Mouse (Mus musculus) mammary gland, adult 2 months (tissue): ENCODE measurements around the gene Smap2. TPM values are rescaled to one million over a fixed set of nuclear protein-coding genes. Genes with fewer than 3 reads are reported as not detected.

Experiments used
- polyA plus RNA-seq: library from polyadenylated mRNA; depleted of rRNA; stranded (reverse); fragments of >200 nt; gene quantifications from 2 replicates; pipeline ENCODE4 v1.2.3, GENCODE M21; 2012; ENCODE audit warnings: low replicate concordance; rRNA removed

The Smap2 gene
- 39.2 and 49.0 TPM in 2 replicates for polyA plus RNA-seq

DNA sequence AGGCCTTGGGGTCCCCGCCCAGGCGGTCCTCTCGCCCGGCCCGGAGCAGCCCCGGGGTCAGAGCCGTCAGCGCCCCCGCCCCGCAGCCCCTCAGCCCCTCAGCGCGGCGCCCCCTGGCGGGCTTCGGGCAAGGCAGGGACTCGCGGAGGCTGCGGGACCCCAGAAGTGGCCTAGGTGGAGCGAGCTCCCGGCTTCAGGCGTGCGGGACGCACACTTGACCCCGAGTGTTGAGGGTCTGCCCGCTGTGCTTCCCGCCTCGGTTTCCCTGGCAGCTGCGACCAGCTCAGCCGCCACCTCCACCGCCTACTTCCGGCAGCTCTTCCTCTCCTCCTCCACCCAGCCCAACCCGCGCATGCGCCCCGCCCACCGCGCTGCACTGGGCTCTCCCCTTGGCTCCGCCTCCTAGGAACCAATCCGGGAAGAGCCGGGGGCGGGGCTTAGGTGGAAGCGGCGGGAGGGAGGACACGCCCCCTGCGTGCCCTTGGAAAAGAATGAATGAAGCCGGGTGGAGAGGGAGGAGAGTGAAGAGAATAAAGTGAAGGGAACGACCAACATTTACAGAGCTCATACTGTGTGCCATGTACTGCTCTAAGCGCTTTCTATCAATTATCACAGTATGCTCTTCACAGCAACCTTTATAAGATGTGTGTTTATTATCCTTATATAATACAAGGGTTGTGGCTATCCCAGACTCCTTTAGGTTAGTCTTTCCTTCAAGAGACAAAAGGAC is at the start of gene Smap2:
Gene Smap2 (minus strand): TSS at position 320 of the 730 bp plus-strand sequence.

DNA sequence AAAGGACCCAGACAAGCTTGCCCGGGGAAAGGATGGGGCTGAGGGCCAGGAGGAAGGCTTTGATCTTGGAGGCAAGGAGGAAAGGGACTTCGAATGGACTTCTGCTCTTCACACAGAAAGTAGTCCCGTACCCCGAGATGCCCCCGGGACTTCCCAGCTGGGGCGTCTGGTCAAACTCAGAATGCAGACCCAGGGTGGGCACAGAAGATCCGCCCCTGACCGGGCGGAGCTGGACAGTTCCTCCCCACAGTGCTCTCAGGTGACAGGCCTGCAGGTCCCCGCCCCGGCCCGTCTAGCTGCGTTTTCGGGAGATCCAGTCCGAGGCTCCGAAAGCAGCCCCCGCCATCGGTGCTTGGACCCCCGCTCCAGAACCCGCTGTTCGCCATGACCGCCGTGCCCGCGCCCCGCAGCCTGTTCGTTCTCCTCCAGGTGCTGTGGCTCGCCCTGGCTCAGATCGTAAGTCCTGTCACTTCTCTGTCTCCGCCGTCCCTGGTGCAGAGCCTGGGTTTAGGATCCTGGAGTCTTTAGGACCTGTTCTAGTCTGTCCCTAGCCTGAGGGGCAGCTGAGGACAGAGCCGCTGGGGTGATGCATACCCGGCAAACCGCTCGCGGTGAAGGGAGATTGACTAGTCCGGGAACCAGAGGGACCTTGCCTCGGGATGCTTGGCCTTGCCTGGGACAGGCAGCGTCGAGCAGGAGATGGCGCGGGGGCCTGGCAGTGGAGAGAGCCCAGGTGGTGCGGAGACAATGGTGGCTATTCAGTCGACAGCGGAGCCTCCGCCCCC is 22.5 kb upstream of the Smap2 start, which contains the start of gene Col9a2:
Gene Col9a2 (plus strand): TSS at position 55 of the 785 bp plus-strand sequence.

DNA sequence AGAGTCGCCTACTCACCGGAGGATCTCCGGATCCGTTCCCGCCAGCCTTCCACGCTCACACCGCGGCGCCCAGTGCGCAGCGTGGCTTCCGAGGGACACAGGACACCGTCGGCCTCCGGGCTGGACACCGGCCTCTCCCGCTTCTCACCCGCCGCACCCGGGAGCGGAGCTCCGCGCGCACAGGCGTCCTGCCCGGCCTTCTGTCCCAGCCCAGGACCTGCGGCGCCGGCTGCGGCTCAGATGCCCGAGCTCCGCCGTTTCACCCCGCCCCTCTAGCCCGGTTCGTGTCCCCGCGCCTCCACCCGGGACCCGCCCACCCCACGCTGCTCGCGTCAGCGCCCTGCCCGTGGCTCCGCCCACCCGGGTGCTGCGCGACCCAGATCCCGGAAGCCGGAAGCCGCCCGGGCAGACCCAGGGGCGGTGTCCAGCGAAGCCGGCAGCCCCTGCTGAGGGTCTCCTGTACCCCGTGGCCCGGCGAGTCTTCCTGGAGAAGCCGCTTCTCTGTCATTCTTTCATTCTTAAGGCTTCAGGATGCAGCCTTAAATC is 65.5 kb downstream of the Smap2 start, which contains the start of gene Zfp69:
Gene Zfp69 (minus strand): TSS at position 272 of the 546 bp plus-strand sequence.

DNA sequence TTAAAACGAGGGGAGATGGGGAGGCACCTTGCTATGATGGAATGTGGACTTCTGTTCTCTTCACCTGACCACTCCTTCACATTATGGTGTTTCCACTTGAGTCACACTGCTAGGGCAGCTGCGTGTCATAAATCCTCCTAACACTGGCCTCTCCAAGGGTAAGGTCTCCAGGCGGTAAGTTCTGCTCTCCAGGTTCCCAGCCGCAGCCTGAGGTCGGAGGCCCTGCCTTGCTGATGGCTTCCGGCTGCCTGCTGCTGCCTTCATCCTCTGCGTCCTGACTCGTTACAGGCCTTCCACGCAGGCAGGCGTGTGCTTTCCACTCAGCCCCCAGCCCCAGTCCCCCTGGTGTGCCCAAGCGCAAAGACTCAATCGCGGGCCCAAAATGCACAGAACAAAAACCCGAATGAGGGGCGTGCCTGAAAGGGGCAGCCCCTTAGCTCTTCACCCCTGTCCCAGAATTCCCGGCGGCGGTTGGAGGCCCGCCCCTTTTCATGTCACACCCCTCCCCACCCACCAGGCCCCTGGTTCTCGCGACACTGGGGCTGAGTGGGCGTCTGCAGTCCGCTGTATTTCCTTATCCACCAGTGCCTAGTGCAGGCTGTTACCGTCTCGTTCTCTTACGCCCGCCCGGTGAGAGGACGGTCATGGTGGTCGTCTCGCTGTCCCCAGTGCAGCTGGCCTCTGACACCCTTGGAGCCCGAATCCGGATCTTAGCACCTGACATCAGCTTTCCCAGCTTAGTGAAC is 92.3 kb downstream of the Smap2 start, which contains the start of gene Exo5:
Gene Exo5 (minus strand): TSS at position 464 of the 746 bp plus-strand sequence.

Other genes starting within 250 kb of the Smap2 start
- gene Nfyc, start 185.7 kb downstream of the Smap2 start, polyA plus RNA-seq: 147 and 239 TPM in 2 replicates
- gene Rims3, start 162.4 kb downstream of the Smap2 start, polyA plus RNA-seq: 0.76 and 1.0 TPM in 2 replicates
- gene Exo5, start 92.2 kb downstream of the Smap2 start, polyA plus RNA-seq: 3.0 and 4.6 TPM in 2 replicates
- gene Zfp69, start 65.5 kb downstream of the Smap2 start, polyA plus RNA-seq: 1.9 and 2.2 TPM in 2 replicates
- 1.3 and 3.6 TPM in 2 replicates for gene Col9a2, start 22.1 kb upstream of the Smap2 start, polyA plus RNA-seq
- 15.7 and 27.5 TPM in 2 replicates for gene Zmpste24, start 81.0 kb upstream of the Smap2 start, polyA plus RNA-seq
- gene Tmco2, start 92.0 kb upstream of the Smap2 start, polyA plus RNA-seq: not detected in 2 replicates
- gene Rlf, start 197.8 kb upstream of the Smap2 start, polyA plus RNA-seq: 2.1 and 4.0 TPM in 2 replicates